Mouse (Mus musculus) CD8-positive naive resting alpha-beta T cell, adult 2 months (primary cell): ENCODE data around the gene B4galnt3.
A peak's percentile ranks its signal among the peaks of the same experiment; 100 is the strongest.

Experiments
- DNase-seq, 2 experiments: peaks; one replicate each; pipeline ENCODE4 v3.0.0; 2022; ENCODE audit warnings: low read depth in 2 of 2, low spot score in 2 of 2

Gene B4galnt3

DNA sequence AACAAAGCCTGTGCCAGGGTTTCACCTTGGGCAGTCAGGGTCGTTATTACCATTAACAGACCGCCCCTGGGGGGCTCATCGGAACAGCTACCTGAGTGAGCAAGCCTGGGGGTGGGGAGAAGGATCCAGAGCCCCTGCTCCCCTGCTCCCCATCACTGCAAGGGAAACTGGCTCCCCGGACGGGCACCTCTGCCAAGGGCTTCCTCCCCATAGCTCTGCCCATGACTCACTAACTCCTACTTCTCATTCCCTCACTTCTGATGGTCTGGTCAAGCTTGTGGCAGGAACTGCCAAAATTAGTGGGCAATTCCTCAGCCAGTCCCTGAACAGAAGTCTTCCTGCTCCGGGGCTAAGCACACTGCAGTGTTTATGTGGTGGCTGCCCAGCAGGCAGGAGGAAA is 19.1 kb downstream of the B4galnt3 start:
- DNase-seq, result no peak

DNA sequence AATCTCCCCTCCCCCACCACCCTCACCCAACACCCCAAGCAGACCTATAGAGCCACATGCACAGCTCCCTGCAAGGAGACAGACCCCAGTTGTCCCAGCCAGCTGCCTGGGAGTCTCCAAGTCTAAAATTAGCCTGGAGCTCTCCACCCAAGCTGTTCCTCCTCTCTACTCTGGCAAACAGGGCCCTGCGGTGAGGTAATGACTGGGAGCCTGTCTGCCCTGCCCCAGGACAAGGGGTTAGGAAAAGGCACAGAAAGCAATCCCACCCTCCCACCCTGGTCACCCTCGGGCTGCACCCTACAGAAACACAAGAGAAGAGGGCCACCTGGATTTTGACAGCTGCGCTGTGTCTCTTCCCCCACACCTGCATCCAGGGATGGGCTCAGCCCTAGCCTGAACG is 19.5 kb downstream of the B4galnt3 start:
- DNase-seq, result no peak

DNA sequence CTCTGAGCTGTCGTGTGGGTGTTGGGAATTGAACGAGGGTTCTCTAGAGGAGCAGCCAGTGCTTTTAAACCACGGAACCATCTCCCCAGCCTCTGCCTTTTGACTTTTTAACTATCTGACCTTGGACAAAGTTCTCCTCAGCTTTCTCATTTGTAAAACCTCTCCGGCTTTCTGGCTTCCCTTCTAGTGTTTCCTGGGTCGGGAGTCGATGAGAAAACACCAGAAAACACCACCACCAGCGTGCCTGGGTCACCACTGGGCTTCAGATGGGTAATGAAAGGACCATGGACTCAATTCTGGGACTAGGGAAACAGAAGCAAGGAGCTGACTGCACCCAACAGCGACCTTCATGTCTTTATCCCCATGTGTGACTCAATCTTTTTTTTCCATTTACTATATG is 20.2 kb downstream of the B4galnt3 start:
- DNase-seq, result no peak

DNA sequence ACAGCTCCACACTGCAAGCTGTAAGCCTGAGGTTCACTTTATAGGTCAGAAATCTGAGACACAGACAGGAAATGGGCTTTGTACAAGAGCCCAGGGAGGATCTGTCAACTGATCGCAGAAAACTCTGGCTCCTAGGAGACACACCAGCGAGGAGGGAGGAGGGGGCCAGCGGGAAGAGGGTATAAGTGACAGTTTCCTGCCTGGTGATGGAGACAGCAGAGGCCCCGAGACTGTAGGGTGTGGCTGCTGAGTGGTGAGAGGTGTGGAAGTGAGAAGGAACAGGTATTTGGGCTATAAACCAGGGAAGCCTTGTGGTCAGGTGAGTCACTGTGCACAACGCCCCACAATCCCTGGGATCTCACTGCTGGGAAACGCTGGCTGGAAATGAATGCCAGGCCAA is 30.2 kb downstream of the B4galnt3 start:
- DNase-seq, result peak in 1 of 2 experiments; percentile 7

DNA sequence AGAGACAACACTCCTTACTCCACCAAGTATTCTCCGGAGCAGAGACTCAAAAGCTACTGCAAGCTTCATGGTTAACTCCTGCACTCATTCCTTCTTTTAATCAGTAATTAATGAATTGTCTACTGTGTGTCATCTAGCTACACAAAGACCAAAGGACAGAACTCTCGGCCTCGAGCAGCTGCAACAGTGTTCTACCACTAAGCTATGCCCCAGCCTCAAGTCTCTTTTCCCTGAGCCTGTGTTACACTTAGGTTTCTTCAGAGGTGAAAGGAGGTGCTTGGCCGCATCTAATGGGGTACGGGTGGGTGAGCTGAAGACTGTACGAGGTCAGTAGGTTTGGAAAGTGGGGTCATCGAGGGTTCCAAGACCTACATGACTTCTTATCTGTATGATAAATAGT is 30.8 kb downstream of the B4galnt3 start:
- no peak for DNase-seq

DNA sequence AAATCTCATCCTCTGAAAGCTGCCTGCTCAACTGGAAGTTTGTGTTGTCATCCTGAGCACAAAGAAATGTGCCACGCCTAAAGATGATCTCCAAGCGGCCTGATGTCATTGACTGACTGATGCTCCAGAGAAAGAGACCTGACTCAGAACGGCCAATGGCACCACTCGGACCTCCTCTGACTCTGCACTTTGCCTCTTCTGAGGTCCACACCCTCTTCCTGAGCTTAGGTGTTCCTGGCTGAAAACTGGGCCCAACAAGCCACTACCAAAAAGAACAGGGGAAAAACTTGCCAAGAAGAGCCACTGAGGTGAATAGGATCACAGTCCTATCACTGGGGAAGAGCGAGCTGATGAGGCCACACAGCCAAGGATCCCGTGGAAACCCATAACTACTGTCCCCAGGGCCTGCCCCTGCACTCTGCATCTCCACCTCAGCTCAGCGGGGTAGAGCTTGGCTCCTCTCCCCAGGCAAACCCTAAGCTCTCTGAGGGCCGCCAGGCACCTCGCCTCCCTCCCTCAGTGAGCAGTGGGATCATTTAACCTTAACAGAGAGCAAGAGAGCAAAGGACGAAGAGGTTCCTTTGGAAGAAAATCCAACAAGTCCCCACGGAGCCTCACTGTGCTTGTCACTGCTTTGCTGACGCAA is 31.4 kb downstream of the B4galnt3 start:
- no peak for DNase-seq

DNA sequence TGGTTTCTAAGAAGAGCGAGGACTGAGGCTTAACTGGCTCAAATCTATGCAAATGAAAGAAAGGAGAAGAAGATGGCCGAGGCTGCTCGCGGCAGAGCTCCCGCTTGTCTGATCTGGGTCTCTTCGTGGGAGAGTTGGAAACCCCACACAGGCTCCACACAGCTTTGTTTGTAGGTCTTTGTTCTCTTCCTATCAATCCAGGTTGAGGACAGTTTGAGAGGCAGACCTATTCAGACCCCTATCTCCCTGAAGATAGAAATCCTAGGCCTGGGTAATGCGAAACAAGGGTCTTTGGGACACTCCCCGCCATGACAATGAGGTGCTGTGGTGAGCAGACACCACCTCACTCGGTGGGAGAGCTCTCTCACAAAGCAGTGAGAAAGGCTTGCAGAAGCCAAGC is 34.9 kb downstream of the B4galnt3 start:
- DNase-seq, result no peak

DNA sequence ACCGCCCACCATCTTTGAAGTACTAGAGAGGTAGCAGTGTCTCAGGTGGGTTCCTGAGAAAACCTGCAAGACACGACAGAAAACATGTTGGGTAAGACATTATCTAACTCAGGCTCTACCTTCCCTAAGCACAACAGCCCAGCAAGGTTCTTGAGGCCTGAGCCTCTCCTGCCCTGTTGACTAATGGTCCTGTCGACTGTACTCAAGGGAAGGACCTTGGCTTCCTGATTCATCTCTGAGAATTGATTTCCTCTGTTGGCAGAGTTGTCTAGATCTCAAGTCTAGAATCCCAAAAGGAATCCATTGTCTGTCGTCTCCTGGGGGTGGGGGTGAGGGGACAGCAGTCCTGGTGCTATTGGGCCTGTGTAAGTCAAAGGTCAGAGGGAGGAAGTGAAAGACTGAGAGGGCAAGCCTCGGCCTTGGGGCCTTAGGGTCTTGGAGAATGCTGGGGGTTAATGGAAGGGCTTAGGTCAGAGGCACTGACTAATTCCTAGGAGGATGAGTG is 37.9 kb downstream of the B4galnt3 start:
- no peak for DNase-seq

DNA sequence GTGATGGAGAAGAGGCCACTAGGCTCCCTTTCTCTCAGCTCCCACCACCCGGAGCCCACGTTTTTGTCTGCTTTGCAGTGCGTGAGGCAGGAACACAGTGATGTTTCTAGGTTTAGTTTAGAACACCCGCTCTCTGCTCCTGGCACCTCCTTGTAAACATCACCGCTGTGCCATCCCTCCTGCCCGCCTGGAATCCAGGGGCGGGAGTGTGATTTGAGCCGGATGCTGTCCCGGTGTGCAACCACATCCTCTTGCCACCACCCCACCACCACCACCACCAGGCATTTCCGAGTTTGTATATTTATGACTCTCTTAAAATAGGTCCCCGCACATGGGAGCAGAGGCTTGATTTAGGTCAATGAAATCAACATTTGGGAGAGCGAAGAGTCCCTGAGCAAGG is 38.7 kb downstream of the B4galnt3 start:
- DNase-seq, result peak in 1 of 2 experiments; percentile 0

DNA sequence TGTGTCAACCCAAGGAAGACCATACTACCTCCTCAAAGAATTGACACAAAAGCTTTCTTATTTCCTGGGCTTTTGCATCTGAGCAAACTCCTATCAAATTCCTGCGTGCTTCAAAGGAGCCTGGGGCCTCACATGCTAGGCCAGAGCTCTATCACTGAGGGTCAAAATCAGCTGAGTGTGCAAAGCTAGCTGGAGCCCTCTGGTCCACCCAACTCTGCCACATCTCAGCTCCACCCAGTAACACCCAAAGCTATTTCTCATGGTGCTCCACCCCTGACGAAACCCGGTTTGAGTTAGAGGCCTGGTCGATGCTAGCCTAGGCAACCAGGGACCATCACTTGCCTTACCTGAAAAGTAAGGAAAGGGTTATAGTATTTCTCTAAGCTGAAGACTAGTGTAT is 39.2 kb downstream of the B4galnt3 start:
- no peak for DNase-seq

DNA sequence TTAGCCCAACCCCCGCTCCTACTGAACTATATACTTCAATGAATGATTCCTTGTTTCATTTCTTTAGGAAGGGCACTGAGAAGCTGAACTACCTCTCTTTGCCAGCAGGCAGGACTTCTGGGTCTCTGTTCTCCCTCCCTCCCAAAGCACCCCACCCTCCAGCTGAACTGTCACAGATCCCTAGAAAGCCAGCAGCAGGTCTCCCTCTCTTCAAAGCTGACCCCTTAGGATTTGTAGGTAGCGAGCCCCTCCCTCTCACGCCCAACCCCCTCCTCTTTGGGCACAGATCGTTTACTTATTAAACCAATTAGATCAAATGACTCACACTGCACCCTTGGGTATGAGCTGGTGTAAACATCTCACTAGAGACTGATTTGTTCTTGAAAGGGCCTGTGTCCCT is 39.7 kb downstream of the B4galnt3 start:
- no peak for DNase-seq

DNA sequence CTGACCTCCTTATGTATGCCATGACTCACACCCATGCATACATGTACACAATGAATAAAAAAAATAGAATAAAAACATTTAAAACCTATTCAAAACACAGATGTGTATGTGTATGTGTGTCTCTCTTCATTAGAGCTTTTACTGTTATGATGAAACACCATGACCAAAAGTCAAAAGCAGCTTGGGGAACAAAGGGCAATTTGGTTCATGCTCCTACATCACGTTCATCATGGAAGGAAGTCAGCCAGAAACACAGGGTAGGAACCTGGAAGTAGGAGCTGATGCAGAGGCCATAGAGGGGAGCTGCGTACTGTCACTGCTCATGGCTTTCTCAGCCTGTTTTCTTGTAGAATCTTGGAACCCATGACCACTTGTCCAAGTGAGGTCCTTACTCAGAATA is 41.6 kb downstream of the B4galnt3 start:
- no peak for DNase-seq

DNA sequence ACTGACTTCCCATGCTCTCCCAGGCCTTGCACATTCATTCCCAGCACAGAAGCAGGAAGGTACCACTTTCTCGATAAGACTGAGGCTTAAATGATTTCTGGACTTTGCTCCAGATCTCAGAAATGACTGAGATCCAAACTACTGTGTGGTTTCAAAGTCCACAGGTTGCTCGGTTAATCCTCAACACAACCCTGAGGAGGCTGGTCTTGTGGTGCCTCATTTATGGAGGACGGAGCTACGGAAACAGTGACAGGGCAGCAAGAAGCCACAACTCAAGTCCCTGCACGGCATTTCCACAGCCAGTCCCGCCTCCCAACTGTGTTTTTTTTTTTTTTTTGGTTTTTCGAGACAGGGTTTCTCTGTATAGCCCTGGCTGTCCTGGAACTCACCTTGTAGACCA is 43.3 kb downstream of the B4galnt3 start:
- no peak for DNase-seq

DNA sequence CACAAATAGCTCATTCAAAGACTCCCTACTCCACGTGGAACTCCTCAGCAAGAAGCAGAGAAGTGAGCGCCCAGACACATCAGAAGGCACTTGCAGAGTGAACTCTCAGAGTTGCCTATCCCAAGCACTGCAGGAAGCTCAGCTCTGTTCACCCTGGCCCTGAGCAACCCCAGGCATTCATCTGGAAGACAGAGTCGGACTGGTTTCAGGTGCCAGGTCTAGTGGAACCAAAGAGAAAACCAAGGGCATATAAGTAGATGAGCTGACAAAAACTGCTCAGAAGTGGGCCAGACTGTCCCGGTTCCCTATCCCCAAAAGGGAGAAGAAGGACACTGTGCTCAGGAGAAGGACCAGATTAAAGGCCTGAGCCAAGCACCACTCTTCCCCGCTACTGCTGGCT is 44.5 kb downstream of the B4galnt3 start:
- DNase-seq, result no peak

DNA sequence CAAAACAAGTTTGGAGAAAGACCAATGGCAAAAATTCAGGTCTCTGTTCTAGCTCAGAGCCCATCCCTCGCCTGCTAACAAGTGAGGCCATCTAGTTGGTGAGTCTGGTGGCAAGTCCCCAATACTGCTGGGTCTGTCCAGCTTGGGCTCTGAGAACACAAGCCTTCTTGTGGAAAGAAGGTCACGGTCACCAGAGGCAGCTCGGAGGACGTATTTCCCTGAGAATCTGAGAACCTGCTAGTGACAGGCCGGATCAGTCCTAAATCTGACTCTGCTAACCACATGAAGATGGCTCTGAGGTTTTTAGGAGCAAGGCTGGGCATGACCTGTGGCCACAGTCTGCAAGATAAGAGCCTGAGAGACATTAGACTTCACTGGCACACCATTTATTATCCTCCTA is 47.7 kb downstream of the B4galnt3 start:
- no peak for DNase-seq

DNA sequence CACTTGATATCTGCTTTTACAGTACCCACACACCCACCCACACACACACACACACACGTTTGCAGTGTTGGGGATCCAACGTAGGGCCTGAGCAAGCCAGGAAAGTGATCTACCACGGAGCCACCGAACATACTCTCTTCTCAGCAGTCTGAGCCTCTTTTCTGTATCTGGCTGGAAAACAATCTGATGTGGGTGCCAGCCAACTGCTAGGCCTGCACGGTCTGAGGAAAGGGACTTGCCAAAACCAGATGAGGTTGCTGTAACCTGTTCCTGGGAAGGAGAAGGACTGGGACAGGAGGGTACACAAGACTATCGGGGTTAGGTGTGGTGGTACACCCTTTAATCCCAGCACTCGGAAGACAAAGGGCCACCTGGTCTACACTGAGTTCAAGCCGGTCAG is 51.1 kb downstream of the B4galnt3 start:
- DNase-seq, result no peak

DNA sequence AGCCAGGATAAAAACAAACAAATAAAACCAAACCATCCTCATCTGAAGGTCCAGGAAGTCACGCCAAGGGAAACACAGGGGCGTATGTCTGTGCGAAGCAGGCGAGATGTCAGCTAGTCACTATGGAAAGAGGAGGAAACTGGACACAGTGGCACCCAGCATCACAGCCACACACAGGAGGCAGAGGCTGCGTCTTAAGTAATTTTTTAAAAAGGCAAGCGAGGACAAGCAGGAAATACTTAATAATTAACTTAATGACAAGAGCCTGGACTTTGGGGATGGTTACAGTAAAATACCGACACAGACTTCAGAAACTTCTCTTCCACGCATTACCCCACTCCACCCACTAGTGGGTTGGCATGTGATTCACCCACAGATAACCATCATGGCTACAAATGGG is 51.8 kb downstream of the B4galnt3 start:
- no peak for DNase-seq

DNA sequence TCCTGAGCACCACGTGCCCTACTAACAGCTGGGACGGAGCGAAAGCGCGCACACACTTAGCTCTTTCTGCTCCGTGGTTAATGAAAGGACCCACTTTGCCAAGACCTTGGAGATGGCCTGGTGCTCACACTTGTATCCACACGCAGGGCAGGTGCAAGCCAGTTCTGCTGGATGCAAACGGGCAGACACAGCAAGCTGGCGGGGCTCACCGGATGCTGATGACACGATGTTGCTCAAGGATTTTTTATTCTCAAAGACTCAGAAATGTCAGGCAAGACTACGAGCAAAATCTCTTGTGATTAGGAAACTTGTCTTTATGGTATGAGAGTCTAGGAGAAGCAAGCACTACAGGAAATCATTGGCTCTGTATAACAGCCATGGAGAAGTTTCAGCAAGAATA is 52.9 kb downstream of the B4galnt3 start:
- DNase-seq, result no peak

DNA sequence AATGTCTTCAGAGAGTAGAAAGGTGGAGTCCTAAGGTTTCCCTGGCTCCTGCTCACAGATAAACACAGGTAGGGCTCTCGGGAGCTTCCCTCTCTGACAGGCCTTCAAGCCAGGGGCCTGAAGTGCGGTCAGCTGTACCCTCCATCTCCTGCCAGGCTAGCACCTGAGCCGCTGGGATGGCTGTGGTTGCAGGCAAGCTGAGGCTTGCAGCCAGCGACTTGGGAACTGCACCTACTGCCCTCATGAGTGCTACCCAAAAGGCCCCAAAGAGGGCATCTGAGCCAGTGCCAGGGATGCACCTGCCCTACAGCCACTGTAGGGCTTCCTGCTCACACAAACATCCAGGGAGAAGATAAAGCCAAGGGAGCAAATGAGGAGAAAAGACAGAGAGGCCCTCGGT is 53.9 kb downstream of the B4galnt3 start:
- no peak for DNase-seq

DNA sequence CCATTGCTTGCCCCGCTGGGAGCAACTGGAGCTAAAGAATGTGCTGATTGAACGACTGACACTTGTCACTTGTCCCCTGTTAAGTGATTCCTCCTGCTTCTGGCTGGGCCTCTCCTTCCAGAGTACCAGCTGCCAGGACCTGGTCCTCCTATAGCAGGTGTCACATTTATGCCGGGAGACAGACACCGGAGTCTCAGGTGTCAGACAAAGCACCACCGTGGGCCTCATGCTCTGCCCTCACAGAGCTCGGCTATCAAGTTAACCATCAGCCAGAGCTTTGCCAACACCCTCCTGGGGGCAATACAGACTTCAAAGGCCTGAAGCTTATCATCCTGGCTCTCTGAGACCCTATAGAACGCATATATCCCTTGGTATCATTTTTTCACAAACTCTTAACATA is 58.5 kb downstream of the B4galnt3 start:
- DNase-seq, result no peak

DNA sequence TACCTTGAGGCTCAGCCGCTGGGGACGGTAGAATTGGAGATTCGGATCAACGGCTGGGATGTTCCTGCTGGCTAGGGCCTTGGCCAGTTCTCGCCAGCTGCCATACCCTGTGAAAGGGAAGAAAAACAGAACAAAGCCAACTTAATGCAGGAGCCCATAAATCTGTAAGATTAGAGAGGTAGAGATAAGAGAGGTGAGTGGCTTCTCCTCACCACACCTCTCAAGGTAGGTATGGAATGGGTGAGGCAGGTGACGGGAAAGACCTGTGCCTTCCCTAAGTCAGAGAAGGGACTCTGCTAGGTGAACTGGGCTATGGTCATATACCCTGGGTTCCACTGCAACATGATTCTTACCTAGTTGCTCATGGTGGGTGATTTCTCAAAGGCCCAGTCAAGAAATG is 61.5 kb downstream of the B4galnt3 start:
- DNase-seq, result no peak

DNA sequence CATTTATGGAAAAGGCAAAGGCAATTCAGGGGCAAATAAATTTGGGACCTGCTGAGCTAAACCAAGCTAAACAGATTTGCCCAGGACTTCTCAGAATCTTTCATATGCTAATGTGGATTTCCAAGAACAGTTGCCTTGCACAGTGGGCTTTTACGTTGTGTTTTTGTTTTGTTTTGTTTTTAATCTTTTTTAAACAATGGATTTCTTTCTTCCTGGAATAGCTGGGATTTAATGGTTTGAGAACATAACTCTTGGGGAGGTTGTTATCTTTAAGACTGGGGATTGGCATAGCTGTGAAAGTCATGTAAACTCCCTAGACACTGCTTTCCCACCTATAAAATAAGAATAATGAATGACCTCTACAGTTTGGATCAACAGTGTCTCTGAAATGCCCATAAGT is 63.9 kb downstream of the B4galnt3 start:
- no peak for DNase-seq

DNA sequence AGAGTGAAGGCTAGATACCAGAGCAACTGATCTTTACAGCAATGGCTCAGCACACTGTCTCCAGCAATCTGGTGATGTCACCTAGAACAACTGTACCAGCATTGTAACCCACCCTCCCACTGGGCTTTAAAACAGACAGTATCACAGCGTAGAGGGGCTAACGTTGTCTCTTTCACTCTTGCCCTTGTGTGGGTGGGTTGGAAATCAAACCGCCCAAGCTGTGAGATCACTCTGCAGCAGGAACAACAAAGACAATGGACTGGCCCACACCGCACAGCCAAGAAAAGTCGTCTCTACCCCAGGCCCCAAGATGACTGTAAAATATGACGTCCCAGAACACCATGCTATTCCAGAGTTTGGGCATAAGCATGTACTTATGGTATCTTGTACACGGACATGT is 64.6 kb downstream of the B4galnt3 start:
- no peak for DNase-seq

DNA sequence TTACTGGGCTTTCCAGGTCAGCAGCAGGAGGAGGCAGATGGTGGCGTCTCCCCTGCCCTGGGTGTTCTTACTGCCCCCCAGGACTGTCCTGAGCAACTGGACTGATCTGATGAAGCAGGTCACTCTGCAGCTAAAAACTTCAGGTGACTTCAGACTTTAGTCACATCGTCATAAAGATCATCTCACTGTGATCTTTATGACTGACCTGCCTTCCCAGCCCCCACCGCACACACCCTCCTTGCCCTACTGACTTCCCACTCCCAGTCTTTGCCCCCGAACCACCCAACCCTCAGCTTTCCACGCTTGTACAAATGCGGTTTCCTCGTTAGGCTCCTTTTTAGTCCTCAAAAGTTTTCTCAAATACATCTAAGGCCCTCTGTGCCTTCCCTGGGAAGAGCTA is 67.3 kb downstream of the B4galnt3 start:
- no peak for DNase-seq
